Mouse (Mus musculus): Measurements from ENCODE around the gene Aak1.

Gene Aak1

GRCm38 (mm10) chr6:86848915-86849644 lies at the start of gene Aak1:
TSS of gene Aak1 (plus strand) at chr6:86849517.
- DNase-seq (ENCODE audit: low read depth, low spot score): peak; percentile 93

DNA sequence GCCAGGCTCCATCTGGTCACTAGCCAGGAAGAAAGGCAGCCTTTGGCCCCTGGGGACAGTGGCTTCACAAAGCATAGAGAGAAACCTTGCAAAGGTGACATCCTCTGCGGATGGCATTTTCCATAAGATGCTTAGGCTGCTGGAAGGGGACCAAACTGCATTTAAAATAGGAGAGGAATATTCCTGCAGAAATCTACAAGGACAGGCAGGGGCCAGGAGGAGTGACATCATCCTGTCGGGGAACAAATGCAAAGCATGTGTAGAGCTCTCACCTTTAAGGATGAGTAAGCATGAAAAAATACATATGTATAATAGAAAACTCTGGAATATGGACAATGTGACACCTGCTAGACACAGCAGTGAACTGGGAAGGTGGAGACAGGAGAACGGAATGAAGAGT lies 48.9 kb upstream of the Aak1 start:
- DNase-seq (ENCODE audit: low read depth, low spot score): no peak

DNA sequence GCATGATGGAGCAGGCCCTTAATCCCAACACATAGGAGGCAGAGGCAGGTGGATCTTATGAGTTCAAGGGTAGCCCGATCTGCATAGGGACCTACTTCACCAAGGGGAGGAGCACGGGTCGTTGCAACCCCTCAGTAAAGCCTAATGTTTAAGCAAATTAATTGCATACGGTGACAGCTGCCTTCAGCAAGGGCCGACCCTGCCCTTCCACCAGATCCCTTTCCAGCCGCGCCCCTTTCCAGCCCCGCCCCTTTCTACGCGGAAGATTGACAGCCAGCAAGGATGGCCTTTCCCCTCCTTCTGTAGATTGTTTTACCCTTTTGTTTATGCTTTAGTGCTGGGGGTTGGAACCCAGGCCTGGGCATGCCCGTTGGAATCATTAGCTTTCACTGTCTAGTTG lies 47.9 kb upstream of the Aak1 start:
- peak; percentile 76 for DNase-seq (ENCODE audit: low read depth, low spot score)

- no peak for DNase-seq (ENCODE audit: low read depth, low spot score)
Observed at GRCm38 (mm10) chr6:86804646-86805045, 44.7 kb upstream of the Aak1 start.

DNA sequence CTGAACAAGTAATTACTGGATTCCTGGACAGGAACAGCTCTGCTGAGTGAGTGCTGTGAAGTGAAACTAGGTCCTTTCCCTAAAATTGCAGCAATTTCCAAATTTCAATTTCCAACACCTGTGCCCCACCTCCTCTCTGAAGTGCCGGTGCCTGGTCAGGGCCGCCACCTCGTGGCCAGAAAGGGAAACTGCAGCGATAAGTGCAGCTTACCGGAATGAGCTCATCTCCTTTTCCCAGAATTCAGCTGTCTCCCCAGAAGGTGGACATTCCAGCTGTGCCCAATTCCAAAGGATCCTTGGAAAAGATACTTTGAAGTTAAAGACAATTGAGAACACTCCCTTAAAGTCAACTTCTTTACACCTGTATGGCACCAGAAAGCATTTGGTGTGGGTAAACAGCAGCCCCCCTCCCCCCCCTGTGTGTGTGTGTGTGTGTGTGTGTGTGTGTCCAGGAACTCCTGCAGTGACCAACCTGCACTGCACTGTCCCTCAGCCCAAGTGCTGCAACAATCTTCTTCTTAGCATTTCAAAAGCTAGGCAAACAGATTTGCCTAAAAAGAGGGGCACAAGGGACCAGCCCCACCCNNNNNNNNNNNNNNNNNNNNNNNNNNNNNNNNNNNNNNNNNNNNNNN lies 42.7 kb upstream of the Aak1 start:
- DNase-seq (ENCODE audit: low read depth, low spot score): peak; percentile 84

- DNase-seq (ENCODE audit: low read depth, low spot score): no peak
Observed at GRCm38 (mm10) chr6:86812919-86813318, 36.4 kb upstream of the Aak1 start.

GRCm38 (mm10) chr6:86813341-86813740 lies 36.0 kb upstream of the Aak1 start:
- DNase-seq (ENCODE audit: low read depth, low spot score): peak; percentile 43

GRCm38 (mm10) chr6:86814926-86815325 lies 34.4 kb upstream of the Aak1 start:
- no peak for DNase-seq (ENCODE audit: low read depth, low spot score)

GRCm38 (mm10) chr6:86815436-86815835 lies 33.9 kb upstream of the Aak1 start:
- peak; percentile 82 for DNase-seq (ENCODE audit: low read depth, low spot score)

DNA sequence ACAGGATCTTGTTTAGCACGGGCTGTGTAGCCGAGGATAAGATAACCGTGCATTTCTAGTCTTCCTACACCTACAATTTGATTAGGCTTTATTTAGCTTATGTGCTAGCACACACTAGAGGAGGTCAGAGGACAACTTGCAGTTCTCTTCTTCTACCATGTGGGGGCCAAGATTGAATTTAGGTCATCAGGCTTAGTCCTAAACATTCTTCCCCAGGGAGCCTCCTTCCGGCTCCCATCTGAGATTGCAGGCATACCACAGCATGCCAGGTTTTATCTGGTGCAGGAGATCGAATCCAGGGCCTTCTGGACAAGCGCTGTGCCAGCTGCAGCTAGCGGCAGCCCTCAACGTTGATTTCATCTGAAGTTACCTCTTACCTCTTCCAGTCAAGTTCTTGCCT lies 32.7 kb upstream of the Aak1 start:
- peak; percentile 94 for DNase-seq (ENCODE audit: low read depth, low spot score)

GRCm38 (mm10) chr6:86818914-86819313 lies 30.4 kb upstream of the Aak1 start:
- no peak for DNase-seq (ENCODE audit: low read depth, low spot score)

DNA sequence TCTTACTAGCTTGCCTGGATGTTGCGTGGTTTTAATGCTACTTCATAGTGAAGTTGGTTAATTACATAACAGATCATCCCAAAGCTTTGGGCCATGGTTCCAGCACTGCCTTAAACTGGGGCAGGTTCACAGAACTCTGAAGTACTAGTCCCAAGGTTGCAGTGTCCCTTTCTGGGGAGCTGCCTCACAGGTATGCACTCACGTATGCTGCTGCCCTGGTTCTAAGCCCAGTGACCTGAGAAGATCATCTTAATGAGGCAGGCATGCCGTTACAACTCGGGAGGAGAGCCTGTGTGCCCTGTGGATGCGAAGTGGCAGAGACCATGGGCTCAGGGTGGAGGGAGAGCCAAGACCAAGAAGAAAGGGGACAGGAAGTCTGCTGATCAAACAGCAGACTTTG lies 29.4 kb upstream of the Aak1 start:
- DNase-seq (ENCODE audit: low read depth, low spot score): no peak

DNA sequence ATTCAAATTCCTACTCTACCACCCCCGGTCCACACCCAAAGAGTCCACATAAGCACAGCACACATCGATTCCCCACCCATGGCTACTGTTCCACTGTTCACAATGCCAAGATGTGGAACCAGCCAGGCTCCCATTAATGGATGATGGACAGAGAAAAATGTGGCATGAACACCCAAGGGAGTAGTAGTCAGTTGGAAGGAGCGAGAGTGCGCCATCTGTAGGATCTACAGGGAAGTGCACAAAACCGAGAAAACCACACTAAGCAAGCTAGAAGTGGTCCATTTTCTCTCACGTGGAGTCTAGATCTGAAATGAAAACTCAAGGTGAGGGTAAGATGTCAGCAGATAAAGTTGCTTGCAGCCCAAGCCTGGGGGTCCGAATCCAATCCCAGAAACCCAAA lies 28.6 kb upstream of the Aak1 start:
- DNase-seq (ENCODE audit: low read depth, low spot score): peak; percentile 81

GRCm38 (mm10) chr6:86822285-86823050 lies 26.8 kb upstream of the Aak1 start:
- peak; percentile 92 for DNase-seq (ENCODE audit: low read depth, low spot score)

GRCm38 (mm10) chr6:86823051-86823431 lies 26.3 kb upstream of the Aak1 start:
- DNase-seq (ENCODE audit: low read depth, low spot score): no peak

DNA sequence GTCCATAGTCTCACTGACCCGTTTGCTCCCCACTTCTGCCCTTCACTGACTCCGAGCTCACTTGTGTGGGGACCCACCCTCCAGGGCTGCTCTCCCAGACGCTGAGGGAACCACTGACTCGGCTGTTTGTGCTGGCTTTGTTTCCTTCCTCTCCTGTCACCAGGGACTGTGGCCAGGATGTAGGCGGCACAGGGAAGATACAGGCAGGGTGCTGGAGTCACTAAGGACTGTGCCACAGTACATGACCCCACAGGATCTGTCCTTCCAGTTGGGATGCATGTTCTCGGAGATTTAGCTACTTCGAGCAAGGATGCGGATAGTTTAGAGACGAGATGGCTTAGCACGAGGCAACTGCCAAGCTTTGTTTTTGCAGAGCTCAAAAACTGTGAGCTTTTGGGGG lies 25.5 kb upstream of the Aak1 start:
- DNase-seq (ENCODE audit: low read depth, low spot score): no peak

DNA sequence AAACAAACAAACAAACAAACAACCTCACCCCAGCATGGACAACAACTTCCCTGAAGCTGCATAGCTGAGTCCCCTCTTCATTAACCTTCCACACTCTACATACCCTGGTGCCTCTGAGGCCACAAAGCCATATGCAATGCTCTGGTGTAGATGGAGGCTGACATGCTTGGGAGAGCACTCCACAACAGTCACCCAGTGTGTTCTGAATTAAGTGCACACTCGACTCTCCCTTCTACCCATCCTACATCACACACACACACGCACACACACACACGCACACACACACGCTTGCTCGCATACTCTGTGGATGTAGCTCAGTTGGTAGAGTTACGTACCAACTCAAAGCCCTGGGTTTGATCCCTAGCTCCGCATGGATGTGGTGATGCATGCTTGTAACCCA lies 24.9 kb upstream of the Aak1 start:
- DNase-seq (ENCODE audit: low read depth, low spot score): no peak

- DNase-seq (ENCODE audit: low read depth, low spot score): peak; percentile 64
Observed at GRCm38 (mm10) chr6:86827432-86827831, 21.9 kb upstream of the Aak1 start.

DNA sequence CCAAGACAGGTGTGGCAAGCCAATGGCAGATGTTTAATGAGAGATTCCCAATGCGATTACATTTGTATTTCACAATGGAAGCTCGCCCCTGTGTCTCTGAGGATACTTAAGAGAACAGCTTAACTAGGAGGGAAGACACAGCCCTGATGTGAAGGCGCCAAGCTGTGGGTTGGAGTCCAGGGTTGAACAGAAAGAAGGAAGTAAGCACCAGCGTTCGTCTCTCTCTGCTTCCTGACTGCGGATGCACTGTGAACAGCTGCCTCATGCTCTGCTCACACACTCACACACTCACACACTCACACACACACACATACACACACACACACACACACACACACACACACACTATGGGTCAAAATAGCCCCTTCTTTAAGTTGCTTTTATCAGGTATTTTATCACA lies 19.5 kb upstream of the Aak1 start:
- no peak for DNase-seq (ENCODE audit: low read depth, low spot score)

- DNase-seq (ENCODE audit: low read depth, low spot score): no peak
Observed at GRCm38 (mm10) chr6:86830738-86831500, 18.4 kb upstream of the Aak1 start.

DNA sequence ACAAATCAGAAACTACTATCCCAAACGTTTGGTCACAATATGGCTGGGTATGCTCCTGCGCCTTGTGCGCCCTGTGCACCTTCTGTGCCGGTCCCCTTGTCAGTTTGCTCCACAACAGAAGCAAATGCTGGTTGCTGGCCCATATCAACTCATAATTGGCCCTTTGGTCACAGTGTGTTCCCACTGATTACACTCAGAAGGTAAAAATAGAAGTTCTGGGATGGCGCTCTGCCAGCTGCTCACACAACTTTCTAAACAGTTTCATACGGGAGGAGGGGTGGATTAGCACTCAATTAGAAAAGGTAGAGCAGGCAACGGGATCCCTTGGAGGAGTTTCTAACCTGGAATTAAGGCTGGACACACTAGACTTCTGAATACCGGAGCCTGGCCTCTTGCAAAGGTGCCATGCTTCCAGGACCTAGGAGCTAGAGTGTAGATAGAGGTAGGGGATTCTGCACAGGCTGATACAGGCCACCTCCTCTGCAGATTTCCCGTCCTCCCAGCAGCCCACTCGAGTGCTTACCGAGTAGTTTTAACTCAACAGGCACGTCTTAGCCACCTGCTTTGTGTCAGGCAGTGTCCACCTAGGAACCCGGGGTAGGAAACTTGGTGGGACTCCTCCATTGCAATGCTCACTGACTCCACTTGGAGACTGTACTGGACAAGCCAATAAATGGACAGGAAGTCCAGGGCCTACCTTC lies 16.4 kb upstream of the Aak1 start:
- DNase-seq (ENCODE audit: low read depth, low spot score): no peak
